Mouse (Mus musculus) left cerebral cortex, adult 8-10 months (tissue): ENCODE data around the gene Plcb1. TPM values are rescaled to one million over a fixed set of nuclear protein-coding genes. Genes with fewer than 3 reads are reported as not detected.
"Not testable (repeated sequence)": the region's sequence is repeated elsewhere in the genome, so short reads cannot be mapped to it uniquely, and the experiment has no call there.

Experiments
- DNase-seq, 2 experiments: peaks; one replicate each; pipeline ENCODE4 v3.0.0; 2022; ENCODE audit warnings: low spot score in 2 of 2
- total RNA-seq, 4 experiments: library from RNA; stranded (reverse); gene quantifications; 2 replicates each; pipeline ENCODE4 v1.2.4; 2022

Gene Plcb1
- total RNA-seq, 4 experiments from 2014 or later, result 164 to 194 (median 178) TPM

DNA sequence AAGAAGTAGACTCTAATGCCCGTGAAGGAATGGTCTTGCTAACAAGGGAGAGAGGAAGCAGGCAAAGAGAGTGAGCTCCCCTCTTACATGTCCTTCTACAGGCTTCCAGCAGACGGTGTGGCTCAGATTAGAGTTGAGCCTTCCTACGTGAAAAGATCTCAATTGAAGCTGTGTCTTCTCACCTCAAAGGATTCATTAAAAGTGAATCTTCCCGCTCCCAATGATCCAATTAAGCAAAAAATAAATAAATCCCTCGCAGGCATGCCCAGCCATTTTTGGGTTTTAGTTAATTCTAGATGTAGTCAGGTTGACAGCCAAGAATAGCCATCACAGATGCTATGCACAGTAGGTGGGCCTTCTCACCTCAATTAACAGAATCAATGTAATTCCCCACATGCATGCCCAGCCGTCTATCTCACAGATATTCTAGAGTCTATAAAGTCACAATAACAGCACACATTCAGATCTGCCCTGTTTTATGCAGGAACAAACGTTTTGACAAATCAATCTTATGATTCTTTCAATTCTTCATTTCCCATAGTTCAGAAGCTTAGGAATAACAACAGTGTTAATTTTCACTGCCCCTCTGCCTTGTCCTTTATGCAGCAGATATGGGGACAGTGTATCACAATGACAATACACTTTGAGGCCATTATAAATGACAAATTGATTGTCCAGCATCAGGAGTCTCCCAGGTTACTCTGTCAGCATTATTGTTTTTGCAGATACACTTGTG is 520.0 kb downstream of the Plcb1 start:
- no peak for DNase-seq

DNA sequence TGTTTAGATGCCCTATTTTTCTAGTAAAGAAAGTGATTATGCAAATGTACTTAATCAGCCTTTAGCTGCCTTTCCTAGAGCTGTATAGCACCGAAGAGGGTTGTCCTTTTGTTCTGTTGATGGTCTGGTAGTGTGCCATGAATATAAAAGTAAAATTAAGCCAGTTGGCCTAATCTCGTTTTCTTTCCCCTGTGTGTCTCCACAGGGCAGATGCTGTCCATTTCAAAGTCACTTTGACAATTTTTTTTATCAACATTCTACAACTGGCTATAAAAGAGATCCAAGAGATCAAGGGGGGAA is 520.6 kb downstream of the Plcb1 start:
- DNase-seq, result no peak

DNA sequence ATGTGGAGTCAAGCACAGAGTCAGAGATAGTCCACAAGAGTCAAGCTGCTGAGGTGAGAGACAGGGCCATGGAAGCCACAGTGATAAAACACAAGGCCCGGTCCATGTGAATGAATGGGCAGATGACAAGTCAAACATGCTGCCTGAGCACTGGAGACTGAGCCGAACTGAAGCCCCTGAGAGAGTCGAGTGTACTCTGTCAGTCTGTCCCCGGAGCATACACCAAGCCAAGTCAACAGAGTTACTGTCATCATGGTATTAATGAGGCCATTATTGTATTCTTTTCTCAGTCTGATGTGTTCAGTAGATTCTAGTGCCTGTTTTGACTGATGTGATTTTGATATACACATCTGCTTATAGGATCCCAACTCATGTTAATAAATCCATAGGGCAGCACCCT is 521.9 kb downstream of the Plcb1 start:
- DNase-seq, result no peak

DNA sequence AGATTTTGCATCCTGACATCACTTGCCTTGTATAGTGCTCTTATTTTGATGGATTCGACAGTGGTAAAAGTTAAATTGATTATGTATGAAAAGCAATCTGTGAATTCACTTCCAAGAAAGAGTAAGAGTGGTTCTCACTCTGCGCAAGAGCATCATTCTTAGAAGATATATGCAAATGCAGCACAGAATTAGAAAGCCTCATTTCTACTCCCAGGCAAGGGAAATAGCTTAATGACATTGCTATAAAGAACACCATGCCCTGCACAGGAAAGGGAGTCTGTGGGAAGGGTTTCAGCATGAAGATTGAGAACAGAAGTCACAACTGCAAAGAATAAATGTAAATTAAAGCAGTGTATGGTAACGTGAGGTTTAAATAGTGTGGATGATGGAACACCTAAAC is 530.1 kb downstream of the Plcb1 start:
- DNase-seq, result no peak

DNA sequence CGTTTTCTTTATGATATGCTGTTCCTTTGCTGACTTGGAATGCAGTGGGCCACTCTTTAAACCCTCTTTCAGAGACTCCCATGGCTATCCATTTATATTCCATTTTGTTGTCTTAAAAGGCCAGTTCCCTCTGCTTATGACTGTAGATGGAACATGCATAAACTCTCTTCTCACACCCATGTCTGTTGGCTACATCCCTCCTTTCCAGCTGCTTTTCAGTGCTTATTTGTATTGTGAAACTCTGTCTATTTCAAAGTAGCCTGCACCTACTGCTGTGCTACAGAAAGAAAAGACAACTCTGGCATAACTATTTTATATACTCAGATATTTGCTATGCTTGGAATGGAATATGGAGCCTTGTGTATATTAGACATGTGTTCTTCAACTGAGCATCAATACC is 532.3 kb downstream of the Plcb1 start:
- no peak for DNase-seq

DNA sequence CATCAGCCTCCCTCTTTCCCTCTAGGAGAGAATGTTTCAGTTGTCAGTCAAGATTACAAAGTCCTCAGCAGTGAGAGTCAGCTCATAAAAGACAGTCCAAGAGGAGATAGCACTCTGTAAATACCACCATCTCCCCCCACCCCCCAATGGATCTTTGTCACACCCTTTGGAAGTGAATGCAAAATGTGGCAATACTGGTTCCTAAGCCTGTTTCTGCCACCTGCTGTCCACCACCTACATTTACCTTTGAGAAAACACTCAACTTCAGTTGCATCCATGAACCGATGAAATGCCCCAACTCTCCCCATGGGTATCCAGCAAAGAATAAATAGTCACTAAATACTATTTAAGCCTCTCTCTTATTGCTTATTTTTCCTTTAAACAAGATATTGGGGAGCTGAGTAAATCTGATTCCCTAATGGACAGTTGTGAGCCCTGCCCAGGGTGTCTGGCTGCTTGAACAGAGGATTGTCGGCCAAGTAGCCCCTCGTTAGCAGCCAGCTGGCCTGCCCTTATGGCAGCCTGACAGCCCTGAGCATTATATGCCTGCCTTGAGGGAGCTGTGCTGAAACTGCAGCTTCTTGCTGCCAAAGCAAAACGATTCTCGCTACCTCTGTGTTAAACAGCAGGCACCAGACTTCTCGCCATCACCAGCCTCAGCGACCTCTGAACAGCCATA is 537.5 kb downstream of the Plcb1 start:
- DNase-seq, result no peak

DNA sequence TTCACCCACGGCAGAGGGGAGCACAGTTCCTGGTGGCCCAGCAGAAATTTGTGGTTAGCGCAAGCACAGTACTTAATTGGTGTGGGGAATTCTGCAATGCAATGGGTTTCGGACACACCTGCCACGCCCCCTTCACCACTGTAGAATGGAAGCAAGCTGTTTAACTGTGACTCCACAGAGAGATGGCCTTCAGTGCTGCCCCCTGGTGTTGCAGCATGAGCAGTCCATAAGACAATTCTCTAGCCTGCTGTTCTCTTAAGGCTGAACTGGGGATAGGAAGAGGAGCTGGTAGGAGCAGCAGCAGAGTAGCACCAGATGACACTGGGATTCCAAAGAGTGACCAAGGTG is 538.1 kb downstream of the Plcb1 start:
- peak; percentile 42 to 66 for DNase-seq

DNA sequence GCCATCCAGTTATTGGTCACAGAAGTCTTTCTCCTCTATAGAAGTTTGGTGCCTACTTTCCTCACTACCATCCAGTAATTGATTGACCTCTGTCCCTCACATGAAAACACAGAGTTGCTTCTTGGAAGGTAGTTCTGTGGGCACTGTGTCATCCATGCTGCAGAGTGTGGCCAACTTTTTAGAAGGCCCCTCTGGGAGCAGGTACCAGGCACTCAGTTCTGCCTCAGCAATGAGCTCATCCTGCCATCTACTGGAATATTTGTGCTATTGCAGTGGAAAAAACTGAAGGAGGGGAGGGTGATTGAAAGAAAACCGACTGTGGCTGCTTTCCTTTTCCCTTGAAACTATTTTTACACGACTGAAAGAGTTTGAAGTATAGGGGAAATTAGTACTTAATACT is 542.9 kb downstream of the Plcb1 start:
- no peak for DNase-seq

DNA sequence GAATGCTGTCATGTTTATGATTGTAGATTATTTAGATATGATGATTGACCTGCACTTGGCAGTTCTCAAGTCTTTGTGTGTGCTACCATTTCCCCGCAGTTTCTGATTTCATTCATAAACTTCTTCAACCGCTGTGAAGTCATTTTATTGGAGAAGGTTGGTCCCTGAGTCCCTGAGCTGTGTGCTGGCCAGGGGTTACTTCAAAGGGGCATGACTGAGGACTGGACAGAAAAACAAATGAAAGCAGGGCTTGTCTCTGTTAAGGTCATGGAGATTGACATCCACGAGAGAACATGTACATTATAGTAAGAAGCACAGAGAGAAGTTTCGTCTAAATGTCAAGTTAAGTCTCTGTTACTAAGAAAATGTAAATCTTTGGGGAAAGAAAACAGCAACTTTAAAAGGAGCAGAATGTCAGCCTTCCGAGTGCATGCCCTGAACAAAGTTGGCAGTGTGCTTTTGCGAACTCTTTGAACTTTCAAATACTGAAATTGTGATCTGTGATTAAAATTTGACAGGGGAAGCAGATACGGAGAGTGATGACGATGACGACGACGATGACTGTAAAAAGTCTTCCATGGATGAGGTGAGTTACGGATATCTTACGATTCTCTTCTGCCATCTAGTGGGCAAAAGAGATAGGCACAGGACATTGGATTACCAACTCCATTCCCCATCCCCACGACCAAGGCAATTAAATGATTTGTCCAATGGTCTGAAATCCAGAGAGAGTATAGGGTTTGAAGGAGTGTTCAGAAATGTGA is 544.1 kb downstream of the Plcb1 start:
- DNase-seq, result peak; percentile 10 to 27

DNA sequence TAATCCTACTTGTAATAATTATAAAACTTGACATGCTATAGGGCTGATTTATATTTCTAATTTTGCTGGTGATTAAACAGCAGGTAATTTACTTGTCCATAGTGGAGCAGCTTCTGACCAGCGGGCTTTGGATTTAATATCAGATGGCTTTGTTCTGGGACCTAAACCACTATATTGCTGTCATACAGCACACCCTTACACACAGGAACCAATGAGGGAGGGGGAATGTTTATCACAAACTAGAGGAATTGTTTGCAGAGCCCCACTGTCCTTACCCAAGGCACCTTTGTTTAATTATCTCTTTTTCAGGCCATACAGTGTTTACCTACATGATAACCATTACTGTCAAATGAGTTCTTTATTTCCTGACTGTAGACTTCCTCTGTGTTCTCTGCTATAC is 546.0 kb downstream of the Plcb1 start:
- DNase-seq, result no peak

DNA sequence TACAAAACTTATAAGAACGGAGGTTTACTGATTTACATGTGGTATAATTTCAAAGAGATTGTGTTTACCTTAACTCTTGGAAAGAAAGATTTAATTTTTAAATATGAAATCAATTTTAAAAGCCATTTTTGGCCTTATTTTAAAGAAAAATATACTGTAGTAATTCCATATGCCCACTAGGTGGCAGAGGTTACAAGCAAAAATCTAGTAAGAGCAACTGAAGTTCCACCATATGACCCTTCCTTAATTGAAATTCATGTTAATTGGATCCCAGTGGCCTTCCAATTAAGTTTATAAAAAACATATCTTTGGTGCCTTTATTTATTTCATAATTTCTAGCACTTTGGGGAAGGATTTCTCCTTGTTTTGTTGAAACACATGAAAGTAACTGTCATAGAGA is 570.4 kb downstream of the Plcb1 start:
- DNase-seq, result no peak

DNA sequence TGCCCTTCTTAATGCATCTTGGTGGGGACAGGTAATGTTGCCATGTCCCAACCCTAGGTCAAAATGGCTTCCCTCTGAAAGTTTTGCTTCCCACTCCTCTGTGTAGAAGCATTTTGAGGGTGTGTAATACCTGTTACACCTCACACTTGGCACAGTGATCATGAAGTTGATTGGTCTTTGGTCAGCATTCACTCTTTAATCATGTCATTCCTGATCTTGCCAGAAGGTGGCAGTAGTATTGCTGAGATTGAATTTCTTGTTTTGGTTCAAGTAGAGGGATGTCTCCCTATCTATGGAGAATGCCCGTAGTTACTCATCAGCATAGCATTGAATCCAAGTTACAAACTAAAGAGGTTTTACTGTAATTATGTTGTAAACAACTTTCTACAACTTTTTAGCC is 575.9 kb downstream of the Plcb1 start:
- DNase-seq, result no peak

DNA sequence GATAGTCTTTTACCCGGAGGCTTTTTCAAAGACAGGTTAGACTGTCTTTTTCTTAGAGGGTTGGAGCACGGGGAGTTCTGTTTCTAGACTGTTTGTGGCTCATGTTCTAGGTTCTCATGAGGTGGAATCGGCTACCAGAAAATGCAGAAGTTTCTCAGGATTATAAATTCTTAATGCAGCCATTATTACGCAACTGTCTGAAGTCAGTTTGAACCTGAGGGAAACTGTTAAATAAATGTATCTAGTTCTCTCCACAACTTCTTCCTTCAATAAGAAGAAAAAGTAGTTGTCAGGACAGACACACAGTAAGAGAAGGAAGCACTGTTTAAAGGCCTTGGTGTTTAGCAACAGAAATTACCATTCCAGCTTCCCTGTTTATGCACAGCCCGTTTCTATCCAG is 577.1 kb downstream of the Plcb1 start:
- DNase-seq, result no peak

DNA sequence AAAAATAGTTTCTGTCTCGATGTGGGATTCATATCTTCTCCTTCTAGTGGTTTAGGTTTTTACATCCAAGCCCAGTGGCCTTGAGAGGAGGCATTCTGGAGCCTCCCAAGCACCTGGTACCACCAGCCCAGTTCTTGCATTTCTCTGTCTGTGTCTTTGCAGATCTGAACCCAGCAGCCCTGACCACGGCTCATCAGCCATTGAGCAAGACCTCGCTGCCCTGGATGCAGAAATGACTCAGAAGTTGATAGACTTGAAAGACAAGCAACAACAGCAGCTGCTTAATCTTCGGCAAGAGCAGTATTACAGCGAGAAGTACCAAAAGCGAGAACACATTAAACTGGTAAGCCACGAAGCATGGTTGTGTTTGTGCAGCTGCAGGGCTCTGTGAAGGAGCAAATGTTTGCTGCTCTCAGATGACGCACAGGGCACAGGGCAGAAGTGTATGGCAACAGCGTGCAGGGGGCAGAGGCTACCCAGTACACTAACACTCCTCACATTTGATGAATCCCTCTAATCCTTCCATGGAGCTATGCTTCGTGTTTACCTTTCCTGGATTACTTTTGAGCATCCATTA is 584.5 kb downstream of the Plcb1 start:
- DNase-seq, result no peak

DNA sequence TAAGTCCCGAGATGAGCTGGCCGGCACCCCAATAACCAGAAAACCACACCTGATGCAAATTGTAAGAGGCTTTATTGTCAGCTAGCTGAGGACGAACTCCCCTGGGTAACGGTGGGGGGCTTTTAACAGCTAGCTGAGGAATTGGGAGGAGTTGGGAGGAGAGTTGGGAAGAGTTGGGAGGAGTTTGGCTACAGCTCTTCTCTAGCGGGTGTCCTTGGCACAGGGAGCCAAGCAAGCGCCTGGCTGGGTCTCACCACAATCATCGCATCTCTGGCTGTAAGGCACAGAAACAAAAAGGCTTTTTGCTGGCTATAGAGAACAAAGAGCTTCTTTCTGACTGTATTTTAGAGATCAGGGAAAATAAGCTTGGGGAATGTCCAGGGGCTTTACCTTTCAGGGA is 594.9 kb downstream of the Plcb1 start:
- not testable (repeated sequence) for DNase-seq

DNA sequence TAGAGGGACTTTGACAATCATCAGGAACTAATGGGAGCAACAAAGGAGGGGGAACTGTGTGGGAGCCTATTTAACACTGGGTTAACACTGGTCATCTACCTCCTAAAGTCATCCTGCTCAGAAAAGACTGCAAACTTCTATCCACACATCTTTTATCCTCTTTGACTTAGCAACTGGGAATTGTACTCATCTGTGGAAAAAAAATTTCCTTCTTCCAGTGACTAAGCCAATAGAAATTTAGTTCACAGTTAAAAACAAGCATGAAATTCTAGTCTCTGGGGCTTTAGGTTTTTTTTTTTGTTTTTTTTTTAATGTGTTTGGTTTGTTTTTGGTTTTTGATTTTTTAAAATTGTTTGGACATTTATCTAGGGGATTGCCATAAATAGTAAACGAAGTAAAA is 595.5 kb downstream of the Plcb1 start:
- DNase-seq, result no peak

DNA sequence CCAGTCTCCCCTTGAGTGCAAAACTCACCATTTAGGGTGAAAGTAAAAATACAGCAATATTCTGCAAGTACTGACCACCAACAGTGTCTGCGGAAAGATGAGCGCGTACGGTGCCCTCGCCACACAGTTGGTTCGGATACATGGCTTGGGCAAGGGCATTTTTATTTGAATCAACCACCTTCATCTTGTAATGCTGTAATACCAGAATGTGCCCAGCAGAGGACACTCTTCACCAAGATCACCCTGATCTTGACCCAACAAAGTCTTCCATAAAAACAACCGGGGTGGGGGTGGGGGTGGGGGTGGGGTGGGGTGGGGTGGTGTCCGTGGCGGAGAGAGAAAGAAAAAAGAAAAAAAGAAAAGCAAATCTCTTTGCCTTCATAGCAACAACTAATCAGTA is 602.1 kb downstream of the Plcb1 start:
- DNase-seq, result no peak

DNA sequence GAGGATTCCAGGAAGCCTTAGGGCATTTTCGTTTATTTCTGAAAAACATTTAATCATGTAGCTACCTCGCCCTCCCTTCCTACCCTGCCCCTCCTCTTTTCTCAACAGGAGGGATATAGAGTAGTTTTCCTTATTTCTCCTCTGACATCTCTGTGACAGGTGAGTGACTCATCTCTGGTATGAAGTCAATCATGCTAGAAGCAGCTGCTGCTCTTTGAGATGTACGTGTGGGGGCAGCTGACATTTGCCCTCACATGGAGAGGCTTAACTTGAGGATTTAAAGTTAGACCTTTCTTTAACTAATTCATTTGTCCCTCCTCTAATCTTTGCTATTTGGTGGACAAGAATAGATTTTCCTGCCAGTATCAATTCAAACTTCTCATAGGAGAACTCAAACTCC is 608.8 kb downstream of the Plcb1 start:
- DNase-seq, result no peak

DNA sequence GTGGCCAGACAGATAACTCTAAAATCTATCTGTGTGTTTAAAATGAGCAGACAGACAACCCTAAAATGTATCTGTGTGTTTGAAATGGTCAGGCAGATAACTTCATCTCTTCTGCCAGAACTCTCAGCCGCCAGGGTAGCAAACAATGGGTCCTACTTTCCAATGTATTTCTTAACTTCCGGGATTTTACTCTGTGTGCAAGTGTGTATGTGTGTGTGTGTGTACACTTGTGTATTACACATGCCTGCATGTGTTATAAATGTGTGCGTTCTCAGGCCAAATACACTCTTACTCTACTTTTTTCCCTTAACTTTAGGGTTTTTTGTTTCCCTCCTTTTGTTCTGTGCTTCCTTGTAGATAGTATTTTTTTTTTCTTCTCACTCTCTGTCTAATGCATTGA is 610.5 kb downstream of the Plcb1 start:
- DNase-seq, result no peak

DNA sequence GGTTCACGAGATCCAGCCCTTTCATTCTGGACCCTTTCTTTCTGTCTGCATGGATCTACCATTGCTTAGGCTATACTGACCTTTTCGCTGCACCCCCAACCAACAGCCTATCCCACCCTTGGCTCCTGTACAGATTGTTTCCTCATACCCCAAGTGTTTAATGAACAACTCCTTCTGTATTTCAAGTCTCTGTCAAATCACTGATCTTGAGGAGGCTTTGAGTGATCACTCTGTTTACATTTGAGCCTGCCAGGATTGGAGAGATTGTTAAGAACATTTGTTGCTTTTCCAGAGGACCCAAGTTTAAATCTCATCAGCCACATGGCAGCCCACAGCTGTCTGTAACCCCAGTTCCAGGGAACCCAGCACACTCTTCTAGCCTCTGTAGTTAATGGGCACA is 612.1 kb downstream of the Plcb1 start:
- DNase-seq, result no peak

DNA sequence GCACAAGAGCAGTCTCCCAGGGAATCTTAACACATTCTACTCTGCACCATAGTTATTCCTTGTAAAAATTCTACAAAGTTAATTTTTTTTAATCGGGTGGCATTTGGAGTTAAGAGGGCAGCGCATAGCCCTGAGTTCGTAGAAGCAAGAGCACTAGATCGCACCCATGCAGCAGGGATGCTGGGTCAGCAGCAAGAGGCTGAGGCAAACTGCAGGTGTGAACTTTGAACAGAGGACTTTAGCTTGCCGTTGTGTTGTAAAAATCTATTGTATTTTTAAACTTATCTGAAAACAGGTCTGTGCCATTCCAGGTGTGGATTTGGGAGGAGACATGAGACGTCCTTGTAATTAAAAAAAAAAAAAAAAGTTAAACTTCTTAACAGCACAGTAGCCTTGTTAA is 613.9 kb downstream of the Plcb1 start:
- no peak for DNase-seq

DNA sequence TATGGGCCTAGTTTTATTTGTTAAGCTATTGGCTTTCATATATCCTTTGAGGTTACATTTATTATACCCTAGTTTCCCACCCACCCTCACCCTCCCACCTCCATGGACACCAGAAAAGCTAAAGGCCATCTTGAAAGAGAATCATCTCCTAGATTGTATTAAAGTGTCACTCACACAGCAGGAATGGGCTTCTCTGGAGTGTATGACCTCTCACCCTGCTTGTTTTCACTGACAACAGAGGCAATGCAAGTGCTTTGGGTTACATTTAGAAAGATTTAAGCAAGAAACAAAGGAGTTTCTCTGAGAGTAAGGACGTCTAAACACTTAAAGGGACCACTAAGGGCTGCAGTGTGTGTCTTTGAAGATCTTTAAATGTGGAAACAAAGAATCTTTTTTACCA is 617.0 kb downstream of the Plcb1 start:
- no peak for DNase-seq

DNA sequence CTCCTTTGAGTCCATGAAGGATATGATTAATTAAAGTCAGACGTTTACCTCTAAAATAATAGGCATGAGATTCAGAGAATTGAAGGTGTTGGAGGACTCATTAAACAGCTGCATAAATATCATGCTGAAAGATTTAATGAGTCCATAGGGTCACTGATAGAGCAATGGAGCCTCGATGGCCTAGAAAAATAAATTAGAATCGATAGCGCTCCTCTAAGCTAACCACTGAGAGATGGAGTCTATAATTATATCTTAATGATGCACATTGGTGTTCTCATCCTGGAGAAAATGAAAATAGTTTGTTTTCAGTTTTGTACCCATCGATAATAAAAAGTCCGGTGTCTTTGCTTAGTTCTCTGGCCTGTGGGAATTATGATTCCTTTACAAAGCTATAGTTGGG is 617.5 kb downstream of the Plcb1 start:
- DNase-seq, result no peak
